Mouse (Mus musculus) adrenal gland, postnatal 36 days (tissue): Measurements from ENCODE around the gene Uqcrh. TPM values are rescaled to one million over a fixed set of nuclear protein-coding genes. Genes with fewer than 3 reads are reported as not detected.

ENCODE experiments used
- DNase-seq, 2 experiments: peaks; one replicate each; pipeline ENCODE4 v3.0.0; 2021; ENCODE audit warnings: mixed read lengths in 1 of 2
- total RNA-seq, 2 experiments: library from RNA; stranded (reverse); gene quantifications; 2 replicates each; pipeline ENCODE4 v1.2.3; 2021

Uqcrh gene
- total RNA-seq, 2 experiments from 2014 or later, result 612 to 614 TPM

- no peak for DNase-seq
These were observed 17.3 kb downstream of the Uqcrh start for GRCm38 (mm10) chr4:116057559-116057958.

GRCm38 (mm10) chr4:116053399-116053961 is 21.4 kb downstream of the Uqcrh start, which contains the start of gene Nsun4:
Gene Nsun4 (minus strand): TSS chr4:116053876.
- DNase-seq, result peak; percentile 93 to 95

GRCm38 (mm10) chr4:116052526-116053293 is 22.2 kb downstream of the Uqcrh start:
- DNase-seq, result peak; percentile 22 to 43

DNA sequence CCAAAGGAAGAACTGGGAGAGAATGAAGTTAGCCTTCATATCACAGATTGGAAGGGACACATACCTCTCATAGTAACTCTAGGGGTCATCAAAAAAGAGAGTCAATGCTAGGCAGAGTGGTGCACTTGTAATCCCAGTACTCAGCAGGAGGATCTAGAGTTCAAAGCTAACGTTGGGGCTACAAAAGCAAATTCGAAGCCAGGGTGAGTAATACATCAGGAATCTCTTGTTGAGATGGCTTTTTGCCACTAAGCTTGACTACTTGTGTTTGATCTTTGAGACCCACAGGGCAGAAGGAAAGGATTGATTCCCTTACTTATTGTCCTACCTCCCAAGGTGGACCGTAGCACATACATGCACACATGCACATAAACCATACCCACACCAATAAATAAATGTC is 25.7 kb downstream of the Uqcrh start:
- no peak for DNase-seq

GRCm38 (mm10) chr4:116048130-116048920 is 26.5 kb downstream of the Uqcrh start:
- peak; percentile 48 to 53 for DNase-seq

- DNase-seq, result no peak
These were observed 27.2 kb downstream of the Uqcrh start for GRCm38 (mm10) chr4:116047681-116048080.

GRCm38 (mm10) chr4:116046604-116047003 is 28.3 kb downstream of the Uqcrh start:
- no peak for DNase-seq

DNA sequence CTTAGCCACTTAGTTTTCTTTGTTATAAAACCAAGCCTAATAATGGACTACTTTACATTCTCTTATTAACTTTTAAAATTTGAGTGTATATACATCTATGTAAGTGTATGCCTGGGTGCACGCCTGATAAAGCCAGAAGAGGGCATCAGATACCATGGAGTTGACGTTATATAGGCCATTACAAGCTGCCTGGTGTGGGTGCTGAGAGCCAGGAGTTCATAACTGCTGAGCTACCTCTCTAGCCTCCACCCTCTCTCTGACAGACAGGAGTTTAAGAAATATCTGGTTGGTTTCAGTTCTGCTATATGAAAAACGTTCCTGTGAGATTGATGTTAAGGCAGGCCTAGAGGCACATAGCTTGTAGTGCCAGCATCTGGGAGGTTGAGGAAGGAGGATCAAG is 32.7 kb downstream of the Uqcrh start:
- DNase-seq, result no peak

GRCm38 (mm10) chr4:116040466-116040865 is 34.4 kb downstream of the Uqcrh start:
- DNase-seq, result no peak

- no peak for DNase-seq
These were observed 41.5 kb downstream of the Uqcrh start for GRCm38 (mm10) chr4:116033374-116033773.

DNA sequence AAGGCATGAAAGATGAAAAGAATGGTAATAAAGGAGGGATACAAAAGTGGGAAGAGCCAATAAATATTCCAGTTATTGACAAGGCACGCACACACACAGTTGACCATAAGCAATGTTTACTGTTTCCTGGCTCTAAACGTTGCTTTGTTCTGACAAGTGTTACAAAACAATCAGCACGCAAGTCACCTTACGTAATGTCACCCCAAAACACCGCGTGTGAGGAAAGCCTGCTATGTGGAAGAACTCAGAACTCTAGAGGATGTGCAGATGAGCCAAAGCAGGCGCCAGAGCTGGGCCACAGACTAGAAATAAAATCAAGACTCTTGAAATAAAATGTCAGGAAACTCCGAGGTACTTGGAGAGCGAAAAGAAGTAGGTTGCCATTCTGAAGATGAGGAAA is 42.0 kb downstream of the Uqcrh start:
- no peak for DNase-seq

GRCm38 (mm10) chr4:116017902-116018746 is 56.7 kb downstream of the Uqcrh start, which contains the start of gene Faah:
Gene Faah (minus strand): TSS chr4:116017926.
- DNase-seq, result no peak

GRCm38 (mm10) chr4:116017300-116017901 is 57.5 kb downstream of the Uqcrh start:
- DNase-seq, result peak; percentile 88 to 91

Other genes with a start within 250 kb of the Uqcrh start
- gene Mob3c, start 247.0 kb downstream of the Uqcrh start, total RNA-seq, result 10 to 100 TPM; 14.9 to 16.7 TPM
- gene Mknk1, start 235.9 kb downstream of the Uqcrh start, total RNA-seq, result 10 to 100 TPM; 36.3 to 44.5 TPM
- not detected for gene Kncn, start 190.7 kb downstream of the Uqcrh start, total RNA-seq
- gene 6430628N08Rik, start 184.4 kb downstream of the Uqcrh start, total RNA-seq, result not detected
- not detected for gene Dmbx1, start 135.1 kb downstream of the Uqcrh start, total RNA-seq
- gene Faah, start 57.1 kb downstream of the Uqcrh start, total RNA-seq, result 1 to 10 TPM; 2.6 to 3.4 TPM
- gene Nsun4, start 21.2 kb downstream of the Uqcrh start, total RNA-seq, result 10 to 100 TPM; 30.5 to 34.6 TPM
- 10 to 100 TPM; 66.1 to 72.7 TPM for gene Lrrc41, start 198 bp upstream of the Uqcrh start, total RNA-seq
- 1 to 10 TPM; 1.3 to 2.2 TPM for gene Rad54l, start 48.6 kb upstream of the Uqcrh start, total RNA-seq
- gene Pomgnt1, start 48.8 kb upstream of the Uqcrh start, total RNA-seq, result 10 to 100 TPM; 61.8 to 63.7 TPM
- 10 to 100 TPM in 1 of 2 experiments, 1 to 10 TPM in 1; 7.6 to 10.1 TPM for gene Lurap1, start 76.3 kb upstream of the Uqcrh start, total RNA-seq
- gene Tspan1, start 92.5 kb upstream of the Uqcrh start, total RNA-seq, result not detected
- gene 1700042G07Rik, start 98.3 kb upstream of the Uqcrh start, total RNA-seq, result not detected
- gene Gm49337, start 98.3 kb upstream of the Uqcrh start, total RNA-seq, result not detected
- 10 to 100 TPM; 15.7 to 19.7 TPM for gene Pik3r3, start 146.5 kb upstream of the Uqcrh start, total RNA-seq